ENCODE assay signal across 15 mouse cellular contexts in the genomic region with DNA sequence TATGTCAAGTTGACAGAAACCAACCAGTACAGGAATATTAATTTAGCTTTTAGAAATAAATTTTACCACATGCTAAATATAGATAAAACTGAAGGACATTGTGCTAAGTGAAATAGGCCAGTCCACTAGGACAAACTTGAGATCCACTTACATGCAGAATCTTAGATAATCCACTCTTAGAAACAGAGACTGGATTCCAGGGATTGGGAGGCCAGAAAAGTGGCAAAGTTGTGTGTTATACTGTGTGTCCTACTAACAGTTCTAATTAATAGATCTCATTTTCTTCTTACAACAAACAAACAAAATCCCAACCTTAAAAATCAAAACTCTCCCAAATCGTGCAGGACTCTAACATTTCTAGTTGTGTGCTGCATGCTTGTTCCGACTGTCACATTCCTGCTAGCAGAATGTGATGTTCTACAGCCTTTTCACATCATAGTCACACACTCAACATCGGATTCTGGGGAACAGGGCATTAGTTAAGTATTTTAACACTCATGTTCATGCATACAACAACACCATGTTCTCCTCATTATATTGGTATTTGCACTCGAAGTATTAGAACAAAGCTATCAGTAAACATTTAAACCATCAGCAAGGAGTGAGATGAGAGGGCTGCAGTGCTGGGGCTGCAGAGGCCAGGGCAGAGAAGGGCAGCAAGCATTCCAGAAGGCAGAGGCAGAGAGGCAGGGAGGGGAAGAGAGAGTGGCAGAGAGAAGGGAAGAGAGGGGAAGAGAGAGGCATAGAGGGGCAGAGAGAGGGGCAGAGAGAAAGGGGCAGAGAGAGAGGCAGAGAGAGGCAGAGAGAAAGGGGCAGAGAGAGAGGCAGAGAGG.
DNase-seq lines count a peak whose midpoint lies in the region; ATAC-seq and TF ChIP-seq lines count a peak whose summit lies in the region.
"Had no signal": no experiment of that assay in that cellular context is flagged by ENCODE, and none has a peak within 500 bp of the region (broad histone marks: within the 10 kb centered on the region; RNA-seq: fewer than 3 reads in every experiment).

No protein-coding gene starts in this region.

- ATAC-seq in heart, postnatal 0 days (ENCODE audit: insufficient read depth, low read depth): no peak
- peak; percentile 80 for ATAC-seq in lung, embryonic 16.5 days (ENCODE audit: low read depth)
- no peak for ATAC-seq in intestine, embryonic 16.5 days
- ATAC-seq: forebrain, embryonic 15.5 days had no signal

- H3K4me1 ChIP-seq in cerebellum, adult 2 months (ENCODE audit: control insufficient read depth, insufficient read depth, low read length): 0 out of 2 replicates have a peak, but pooled peaks cover 2% of the 10 kb centered on the region
- peaks cover 15% of the 10 kb centered on the region; the same call in 1 of the 2 replicates for H3K4me1 ChIP-seq in heart, postnatal 0 days (ENCODE audit: control insufficient read depth, insufficient read depth)
- peaks cover 12% of the 10 kb centered on the region for H3K4me1 ChIP-seq in lung, embryonic 16.5 days (replicated peaks; ENCODE audit: control insufficient read depth, insufficient read depth, low read length)
- 0 out of 2 replicates have a peak, but pooled peaks cover 2% of the 10 kb centered on the region for H3K4me1 ChIP-seq in intestine, embryonic 16.5 days (ENCODE audit: control insufficient read depth, insufficient read depth, low read length)
- peaks cover 13% of the 10 kb centered on the region for H3K4me1 ChIP-seq in forebrain, embryonic 10.5 days
- H3K4me1 ChIP-seq: limb, embryonic 15.5 days had no signal

- H3K36me3 ChIP-seq in heart, postnatal 0 days (replicated peaks; ENCODE audit: control insufficient read depth, insufficient read depth, low read length): no peaks in the 10 kb centered on the region
- no peaks in the 10 kb centered on the region for H3K36me3 ChIP-seq in lung, embryonic 16.5 days (ENCODE audit: control insufficient read depth, insufficient read depth, low read length)
- no peaks in the 10 kb centered on the region for H3K36me3 ChIP-seq in intestine, embryonic 16.5 days (ENCODE audit: control insufficient read depth, insufficient read depth, low read length)
- H3K36me3 ChIP-seq in forebrain, embryonic 10.5 days (replicated peaks): peaks cover 5% of the 10 kb centered on the region; the same call in 1 of the 2 replicates
- H3K36me3 ChIP-seq: forebrain, embryonic 15.5 days; limb, embryonic 15.5 days; neural tube, embryonic 13.5 days had no signal

- 85% methylated on average over 4 of the region's 4 CpGs for WGBS in cerebellum, adult 2 months
- 42% methylated on average over 4 of the region's 4 CpGs for WGBS in heart, postnatal 0 days
- WGBS in lung, embryonic 16.5 days: 20% methylated on average over 4 of the region's 4 CpGs
- 61% methylated on average over 4 of the region's 4 CpGs for whole genome bisulfite sequencing in intestine, embryonic 16.5 days
- WGBS in forebrain, embryonic 10.5 days: 87% methylated on average over 4 of the region's 4 CpGs

- no peak overlapping the region for H3K9ac ChIP-seq in heart, postnatal 0 days (replicated peaks; ENCODE audit: low read depth, low read length)
- H3K9ac ChIP-seq in lung, embryonic 16.5 days (ENCODE audit: low read length): peak overlapping the region; percentile 33
- no peak overlapping the region for H3K9ac ChIP-seq in intestine, embryonic 16.5 days (ENCODE audit: low read depth, low read length)
- H3K9ac ChIP-seq: forebrain, embryonic 15.5 days; limb, embryonic 15.5 days; neural tube, embryonic 13.5 days had no signal

- no peak overlapping the region for H3K4me3 ChIP-seq in cerebellum, adult 2 months (replicated peaks; ENCODE audit: insufficient read depth, low read depth, low read length)
- H3K4me3 ChIP-seq in heart, postnatal 0 days (ENCODE audit: low read depth, low read length): no peak overlapping the region
- no peak overlapping the region for H3K4me3 ChIP-seq in lung, embryonic 16.5 days (ENCODE audit: low read length)
- H3K4me3 ChIP-seq in intestine, embryonic 16.5 days (ENCODE audit: low read length): no peak overlapping the region
- no peak overlapping the region for H3K4me3 ChIP-seq in forebrain, embryonic 10.5 days
- H3K4me3 ChIP-seq: forebrain, embryonic 15.5 days; limb, embryonic 15.5 days; neural tube, embryonic 13.5 days had no signal

- no peak for TF ChIP-seq CTCF in cerebellum, adult 2 months (IDR thresholded peaks at IDR 0.05; ENCODE audit: borderline replicate concordance, insufficient read depth, low read depth, low read length)
- no peak for TF ChIP-seq CTCF in heart, postnatal 0 days (IDR thresholded peaks at IDR 0.05; ENCODE audit: low read depth)

- DNase-seq in cerebellum, adult 2 months: no peak
- DNase-seq in cerebellum, postnatal 14 days: no peak
- no peak for DNase-seq in heart, postnatal 0 days (ENCODE audit: low spot score)
- DNase-seq in heart, postnatal 4 days: no peak
- no peak for DNase-seq in lung, postnatal 36 days
- DNase-seq in forebrain, embryonic 10.5 days (ENCODE audit: extremely low spot score, low spot score): no peak
- DNase-seq: adrenal gland, postnatal 25 days; cerebellum, adult 9-11 months; heart, postnatal 14 days had no signal

- peak overlapping the region; percentile 43; the same call in 1 of the 2 replicates for H3K27ac ChIP-seq in cerebellum, adult 2 months (ENCODE audit: insufficient read depth, low read length)
- peak overlapping the region; percentile 57 for H3K27ac ChIP-seq in heart, postnatal 0 days (ENCODE audit: low read depth)
- H3K27ac ChIP-seq in lung, embryonic 16.5 days (ENCODE audit: low read length): peak overlapping the region; percentile 93
- H3K27ac ChIP-seq in intestine, embryonic 16.5 days (ENCODE audit: low read length): peak overlapping the region; percentile 3; the same call in 1 of the 2 replicates
- no peak overlapping the region for H3K27ac ChIP-seq in forebrain, embryonic 10.5 days
- H3K27ac ChIP-seq: forebrain, embryonic 15.5 days; kidney, postnatal 0 days; limb, embryonic 15.5 days; neural tube, embryonic 13.5 days had no signal

- no peak for TF ChIP-seq POLR2A in cerebellum, adult 2 months (IDR thresholded peaks at IDR 0.05; ENCODE audit: borderline replicate concordance, insufficient read depth, low read length)

- H3K27me3 ChIP-seq in cerebellum, adult 2 months (ENCODE audit: control insufficient read depth, insufficient read depth, low read length): no peaks in the 10 kb centered on the region
- no peaks in the 10 kb centered on the region for H3K27me3 ChIP-seq in heart, postnatal 0 days (ENCODE audit: control insufficient read depth, insufficient read depth, low read length)
- no peaks in the 10 kb centered on the region for H3K27me3 ChIP-seq in lung, embryonic 16.5 days (ENCODE audit: control insufficient read depth, insufficient read depth, low read depth, low read length)
- no peaks in the 10 kb centered on the region for H3K27me3 ChIP-seq in intestine, embryonic 16.5 days (replicated peaks; ENCODE audit: control insufficient read depth, insufficient read depth, low read length)
- H3K27me3 ChIP-seq in forebrain, embryonic 10.5 days (ENCODE audit: poor library complexity, severe bottlenecking): no peaks in the 10 kb centered on the region
- H3K27me3 ChIP-seq: forebrain, embryonic 15.5 days; limb, embryonic 15.5 days; neural tube, embryonic 13.5 days had no signal

- no peak overlapping the region for H3K4me2 ChIP-seq in heart, postnatal 0 days (ENCODE audit: low read depth, low read length)
- H3K4me2 ChIP-seq in lung, embryonic 16.5 days (ENCODE audit: low read depth, low read length): peak overlapping the region; percentile 25
- H3K4me2 ChIP-seq in intestine, embryonic 16.5 days (ENCODE audit: low read depth, low read length): no peak overlapping the region
- H3K4me2 ChIP-seq: forebrain, embryonic 15.5 days; limb, embryonic 15.5 days; neural tube, embryonic 13.5 days had no signal

- no peak for TF ChIP-seq EP300 in heart, postnatal 0 days (IDR thresholded peaks at IDR 0.05; ENCODE audit: low read depth)

- H3K9me3 ChIP-seq in heart, postnatal 0 days (replicated peaks; ENCODE audit: control insufficient read depth, low read length): no peaks in the 10 kb centered on the region
- no peaks in the 10 kb centered on the region for H3K9me3 ChIP-seq in lung, embryonic 16.5 days (ENCODE audit: control insufficient read depth, low read length)
- H3K9me3 ChIP-seq in intestine, embryonic 16.5 days (ENCODE audit: control insufficient read depth, low read length): no peaks in the 10 kb centered on the region
- H3K9me3 ChIP-seq in forebrain, embryonic 10.5 days: no peaks in the 10 kb centered on the region
- H3K9me3 ChIP-seq: forebrain, embryonic 15.5 days; limb, embryonic 15.5 days; neural tube, embryonic 13.5 days had no signal
